Mouse (Mus musculus): ENCODE results near the gene Ttc4. TPM values are rescaled to one million over a fixed set of nuclear protein-coding genes. Genes with fewer than 3 reads are reported as not detected.

The Ttc4 gene
- polyA plus RNA-seq, 1 experiment: 45.1 TPM

GRCm38 (mm10) chr4:106621428-106621827, 57.3 kb downstream of the Ttc4 start:
- TF ChIP-seq POLR2A (IDR thresholded peaks at IDR 0.05; ENCODE audit: low read depth, low read length) (no peak), CTCF (IDR thresholded peaks at IDR 0.05; ENCODE audit: borderline replicate concordance, insufficient read depth, low read length) (no peak)
- no peak overlapping the region for H3K27ac ChIP-seq (ENCODE audit: insufficient read depth, low read length)
- no peaks in the 10 kb centered on the region for H3K4me1 ChIP-seq (ENCODE audit: control insufficient read depth, insufficient read depth, low read length)
- H3K4me3 ChIP-seq (ENCODE audit: insufficient read depth, low read length): no peak overlapping the region

- Histone ChIP-seq H3K27ac (ENCODE audit: insufficient read depth, low read length) (no peak overlapping the region), H3K4me1 (ENCODE audit: control insufficient read depth, insufficient read depth, low read length) (no peaks in the 10 kb centered on the region), H3K4me3 (ENCODE audit: insufficient read depth, low read length) (no peak overlapping the region)
- TF ChIP-seq CTCF (IDR thresholded peaks at IDR 0.05; ENCODE audit: borderline replicate concordance, insufficient read depth, low read length): no peak
- TF ChIP-seq POLR2A (IDR thresholded peaks at IDR 0.05; ENCODE audit: low read depth, low read length): no peak
These were observed 59.8 kb downstream of the Ttc4 start for GRCm38 (mm10) chr4:106618898-106619297.

- no peak within 1 kb of the TSS for H3K4me3 ChIP-seq (ENCODE audit: insufficient read depth, low read length)
- TF ChIP-seq CTCF (IDR thresholded peaks at IDR 0.05; ENCODE audit: borderline replicate concordance, insufficient read depth, low read length) (no peak), POLR2A (IDR thresholded peaks at IDR 0.05; ENCODE audit: low read depth, low read length) (no peak)
- H3K27ac ChIP-seq (ENCODE audit: insufficient read depth, low read length): no peak within 1 kb of the TSS
- no peaks in the 10 kb centered on the region for H3K4me1 ChIP-seq (ENCODE audit: control insufficient read depth, insufficient read depth, low read length)
These were observed 61.7 kb downstream of the Ttc4 start, which contains the start of gene Lexm for GRCm38 (mm10) chr4:106617056-106617455. Gene Lexm (minus strand): TSS chr4:106617241.

DNA sequence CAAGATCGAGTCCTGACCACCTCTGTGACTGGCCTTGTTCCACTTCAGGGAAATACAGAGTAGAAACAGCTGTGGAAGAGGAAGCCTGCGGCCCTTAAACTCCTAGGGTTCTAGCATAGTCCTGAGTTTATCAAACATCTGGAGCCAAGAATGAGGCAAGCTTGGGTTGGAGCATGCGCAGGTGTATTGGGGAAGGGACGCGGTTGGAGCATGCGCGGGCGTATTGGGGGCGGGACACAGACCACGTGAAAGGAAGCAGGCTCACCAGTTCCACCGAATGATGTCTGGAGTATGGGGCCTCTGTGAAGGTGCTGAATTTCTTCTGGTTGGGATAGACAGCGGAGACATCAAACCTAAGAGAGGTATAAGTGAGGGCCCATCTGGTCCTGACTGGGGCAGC, 63.1 kb downstream of the Ttc4 start:
- Histone ChIP-seq H3K27ac (ENCODE audit: insufficient read depth, low read length) (no peak overlapping the region), H3K4me3 (ENCODE audit: insufficient read depth, low read length) (no peak overlapping the region), H3K4me1 (ENCODE audit: control insufficient read depth, insufficient read depth, low read length) (no peaks in the 10 kb centered on the region)
- TF ChIP-seq CTCF (IDR thresholded peaks at IDR 0.05; ENCODE audit: borderline replicate concordance, insufficient read depth, low read length) (no peak), POLR2A (IDR thresholded peaks at IDR 0.05; ENCODE audit: low read depth, low read length) (no peak)

DNA sequence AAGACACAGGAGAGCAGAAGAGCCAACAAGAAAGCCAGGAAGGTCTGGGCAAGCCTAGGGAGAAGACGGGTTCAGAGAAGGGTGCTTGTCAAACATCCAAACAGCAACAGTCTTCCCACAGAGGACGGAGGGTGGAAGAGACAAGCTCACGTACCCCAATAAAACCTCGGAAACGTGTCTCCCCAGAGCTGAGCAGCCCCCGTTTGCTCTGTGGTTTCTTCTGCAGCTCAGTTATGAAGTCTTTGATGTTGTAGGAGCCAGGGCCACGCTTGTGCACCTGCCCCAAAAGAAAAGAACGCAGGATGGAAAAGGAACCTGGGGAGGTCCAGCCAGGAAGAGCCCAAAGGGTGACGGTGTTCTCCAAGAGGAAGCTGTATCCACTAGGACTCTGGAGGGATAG, 63.9 kb downstream of the Ttc4 start:
- TF ChIP-seq CTCF (IDR thresholded peaks at IDR 0.05; ENCODE audit: borderline replicate concordance, insufficient read depth, low read length): no peak
- TF ChIP-seq POLR2A (IDR thresholded peaks at IDR 0.05; ENCODE audit: low read depth, low read length): no peak

DNA sequence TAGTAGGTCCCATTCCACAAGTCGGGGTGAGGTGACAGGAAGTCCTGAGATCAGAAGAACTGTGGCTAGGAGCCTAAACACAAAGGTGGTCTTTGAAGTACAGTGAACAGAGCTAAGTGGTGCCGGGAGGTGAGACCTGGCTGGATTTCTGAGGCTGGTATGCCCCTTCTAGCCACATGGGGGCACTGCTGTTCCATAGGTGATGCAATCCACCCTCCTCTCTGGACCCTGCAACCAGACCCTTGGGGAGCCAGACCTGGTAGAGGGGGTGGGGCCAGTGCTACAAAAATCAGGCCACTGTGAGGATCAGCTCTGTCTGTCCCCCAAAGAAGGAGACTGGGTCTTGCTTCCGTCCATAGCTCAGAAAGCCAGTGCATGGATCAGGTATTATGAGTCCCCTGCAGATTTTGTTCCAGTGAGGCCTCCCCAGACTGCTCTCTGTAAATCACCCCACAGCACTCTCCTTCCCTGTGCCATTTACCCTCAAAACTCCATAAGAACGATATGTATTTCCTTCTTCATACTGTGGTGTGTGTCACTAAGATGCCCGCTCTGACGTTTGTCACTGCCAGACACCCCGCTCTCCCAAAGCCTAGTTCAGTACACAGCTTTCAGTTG, 64.5 kb downstream of the Ttc4 start:
- TF ChIP-seq CTCF (IDR thresholded peaks at IDR 0.05; ENCODE audit: borderline replicate concordance, insufficient read depth, low read length) (peak; percentile 86), POLR2A (IDR thresholded peaks at IDR 0.05; ENCODE audit: low read depth, low read length) (no peak)
- no peak overlapping the region for H3K27ac ChIP-seq (ENCODE audit: insufficient read depth, low read length)
- H3K4me1 ChIP-seq (ENCODE audit: control insufficient read depth, insufficient read depth, low read length): no peaks in the 10 kb centered on the region
- no peak overlapping the region for H3K4me3 ChIP-seq (ENCODE audit: insufficient read depth, low read length)

More for the DNA sequence above, 63.9 kb downstream of the Ttc4 start:
- Histone ChIP-seq H3K27ac (ENCODE audit: insufficient read depth, low read length) (no peak overlapping the region), H3K4me1 (ENCODE audit: control insufficient read depth, insufficient read depth, low read length) (no peaks in the 10 kb centered on the region), H3K4me3 (ENCODE audit: insufficient read depth, low read length) (no peak overlapping the region)

DNA sequence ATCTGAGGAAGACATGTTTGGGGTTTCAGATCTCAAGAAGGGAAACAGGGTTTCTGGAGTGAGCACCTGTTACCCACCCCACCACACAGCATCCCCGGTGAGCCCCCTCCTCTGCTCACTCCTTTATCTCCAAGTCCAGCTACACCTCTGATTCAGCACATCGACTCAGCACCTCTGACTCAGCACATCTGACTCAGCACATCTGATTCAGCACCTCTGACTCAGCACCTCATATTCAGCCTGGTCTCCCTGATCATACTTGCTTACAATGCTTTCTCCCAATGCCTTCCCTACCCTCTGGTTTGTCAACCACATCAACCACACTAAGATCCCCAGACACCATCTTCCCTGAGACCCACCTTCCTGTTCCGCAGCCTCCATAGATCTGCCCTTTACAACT, 65.2 kb downstream of the Ttc4 start:
- H3K27ac ChIP-seq (ENCODE audit: insufficient read depth, low read length): no peak overlapping the region
- TF ChIP-seq CTCF (IDR thresholded peaks at IDR 0.05; ENCODE audit: borderline replicate concordance, insufficient read depth, low read length) (no peak), POLR2A (IDR thresholded peaks at IDR 0.05; ENCODE audit: low read depth, low read length) (no peak)
- H3K4me1 ChIP-seq (ENCODE audit: control insufficient read depth, insufficient read depth, low read length): no peaks in the 10 kb centered on the region
- no peak overlapping the region for H3K4me3 ChIP-seq (ENCODE audit: insufficient read depth, low read length)

- Histone ChIP-seq H3K27ac (ENCODE audit: insufficient read depth, low read length) (no peak overlapping the region), H3K4me3 (ENCODE audit: insufficient read depth, low read length) (no peak overlapping the region), H3K4me1 (ENCODE audit: control insufficient read depth, insufficient read depth, low read length) (no peaks in the 10 kb centered on the region)
- TF ChIP-seq POLR2A (IDR thresholded peaks at IDR 0.05; ENCODE audit: low read depth, low read length) (no peak), CTCF (IDR thresholded peaks at IDR 0.05; ENCODE audit: borderline replicate concordance, insufficient read depth, low read length) (no peak)
These were observed 65.6 kb downstream of the Ttc4 start for GRCm38 (mm10) chr4:106613105-106613504.

Other genes starting within 250 kb of the Ttc4 start
- 14.8 and 16.8 TPM in 2 replicates for gene Pcsk9, start 214.6 kb downstream of the Ttc4 start, polyA plus RNA-seq (2011; ENCODE audit: insufficient read length, low read depth, missing spikeins)
- not detected in 2 replicates for gene Bsnd, start 186.7 kb downstream of the Ttc4 start, polyA plus RNA-seq (2011; ENCODE audit: insufficient read length, low read depth, missing spikeins)
- gene Dhcr24, start 117.9 kb downstream of the Ttc4 start, polyA plus RNA-seq (2011; ENCODE audit: insufficient read length, low read depth, missing spikeins): 39.3 and 48.9 TPM in 2 replicates
- gene Lexm, start 61.7 kb downstream of the Ttc4 start, polyA plus RNA-seq (2011; ENCODE audit: insufficient read length, low read depth, missing spikeins): not detected in 2 replicates
- not detected in 2 replicates for gene Ttc22, start 56.5 kb downstream of the Ttc4 start, polyA plus RNA-seq (2011; ENCODE audit: insufficient read length, low read depth, missing spikeins)
- 4.6 and 5.8 TPM in 2 replicates for gene Pars2, start 27.9 kb downstream of the Ttc4 start, polyA plus RNA-seq (2011; ENCODE audit: insufficient read length, low read depth, missing spikeins)
- gene Mroh7, start 52.0 kb upstream of the Ttc4 start, polyA plus RNA-seq (2011; ENCODE audit: insufficient read length, low read depth, missing spikeins): not detected in 2 replicates
- gene Fam151a, start 54.9 kb upstream of the Ttc4 start, polyA plus RNA-seq (2011; ENCODE audit: insufficient read length, low read depth, missing spikeins): not detected in 2 replicates
- gene Acot11, start 126.1 kb upstream of the Ttc4 start, polyA plus RNA-seq (2011; ENCODE audit: insufficient read length, low read depth, missing spikeins): 3.9 and 4.8 TPM in 2 replicates
- gene Ssbp3, start 231.8 kb upstream of the Ttc4 start, polyA plus RNA-seq (2011; ENCODE audit: insufficient read length, low read depth, missing spikeins): 104 and 145 TPM in 2 replicates

Measured in embryonic fibroblast, embryonic 13.5 days (primary cell).